Mouse (Mus musculus) embryo, embryonic 10.5 days (tissue): ENCODE data around the gene Kdelr3.

Source experiments
- DNase-seq: peaks from one replicate; pipeline ENCODE4 v3.0.0-alpha.2; 2015; ENCODE audit warnings: low spot score

Kdelr3 gene

GRCm38 (mm10) chr15:79575543-79576222 is 59.5 kb downstream of the Kdelr3 start:
- no peak for DNase-seq

- no peak for DNase-seq
Observed at GRCm38 (mm10) chr15:79576947-79577346, 60.7 kb downstream of the Kdelr3 start.
